Mouse (Mus musculus) T-helper 2 cell (primary cell): ENCODE measurements around the gene Psmc1.

Source experiments
- in situ Hi-C: fragments of 300-600 bp; cut with MboI, MseI; formaldehyde crosslinking; loops from one replicate; pipeline ENCODE4 v1.15.1; 2025; ENCODE audit warnings: high pct_unique_total_duplicates

The Psmc1 gene

DNA sequence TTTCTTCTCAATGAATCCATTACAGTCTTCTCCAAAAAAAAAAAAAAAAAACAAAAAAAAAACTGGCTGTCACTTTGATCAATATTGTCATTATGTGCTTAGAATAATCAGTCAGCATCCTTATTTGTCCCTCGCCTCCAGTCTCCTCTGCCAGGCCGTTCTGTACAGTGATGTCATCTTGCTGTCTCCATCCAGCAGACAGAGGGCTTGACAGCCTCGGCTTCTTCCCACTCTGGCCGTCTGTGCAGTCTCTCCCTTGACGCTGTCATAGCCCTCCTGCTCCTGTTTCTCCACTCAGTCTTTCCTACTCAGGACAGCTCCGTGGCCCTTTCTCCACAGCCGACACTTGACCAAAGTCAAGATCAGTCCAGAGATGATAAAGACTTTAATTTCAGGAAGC is 62.5 kb downstream of the Psmc1 start:
- in situ Hi-C loops = no loop called here
